Mouse (Mus musculus) urinary bladder, postnatal 25 days (tissue): ENCODE results near the gene Wdr93.

Source experiments
- DNase-seq: peaks from one replicate; pipeline ENCODE4 v3.0.0; 2022; ENCODE audit warnings: low spot score

The Wdr93 gene

GRCm38 (mm10) chr7:79742659-79743536 lies at the start of gene Wdr93, which contains the start of gene Pex11a:
Gene Wdr93, plus strand, starts transcription at chr7:79743163.
Gene Pex11a, minus strand, starts transcription at chr7:79743131.
- DNase-seq: peak; percentile 71

GRCm38 (mm10) chr7:79696495-79696894 lies 46.5 kb upstream of the Wdr93 start:
- no peak for DNase-seq

GRCm38 (mm10) chr7:79702755-79703154 lies 40.2 kb upstream of the Wdr93 start:
- no peak for DNase-seq

GRCm38 (mm10) chr7:79705210-79705609 lies 37.8 kb upstream of the Wdr93 start:
- DNase-seq: no peak

GRCm38 (mm10) chr7:79710130-79710607 lies 32.8 kb upstream of the Wdr93 start:
- no peak for DNase-seq

GRCm38 (mm10) chr7:79710831-79711230 lies 32.1 kb upstream of the Wdr93 start:
- DNase-seq: no peak

- peak; percentile 72 for DNase-seq
Observed at GRCm38 (mm10) chr7:79715187-79715981, 27.6 kb upstream of the Wdr93 start, which contains the start of gene Kif7. Gene Kif7, minus strand, starts transcription at chr7:79715720.

GRCm38 (mm10) chr7:79721386-79721977 lies 21.5 kb upstream of the Wdr93 start:
- peak; percentile 34 for DNase-seq

- DNase-seq: peak; percentile 38
Observed at GRCm38 (mm10) chr7:79727091-79727490, 15.9 kb upstream of the Wdr93 start.

DNA sequence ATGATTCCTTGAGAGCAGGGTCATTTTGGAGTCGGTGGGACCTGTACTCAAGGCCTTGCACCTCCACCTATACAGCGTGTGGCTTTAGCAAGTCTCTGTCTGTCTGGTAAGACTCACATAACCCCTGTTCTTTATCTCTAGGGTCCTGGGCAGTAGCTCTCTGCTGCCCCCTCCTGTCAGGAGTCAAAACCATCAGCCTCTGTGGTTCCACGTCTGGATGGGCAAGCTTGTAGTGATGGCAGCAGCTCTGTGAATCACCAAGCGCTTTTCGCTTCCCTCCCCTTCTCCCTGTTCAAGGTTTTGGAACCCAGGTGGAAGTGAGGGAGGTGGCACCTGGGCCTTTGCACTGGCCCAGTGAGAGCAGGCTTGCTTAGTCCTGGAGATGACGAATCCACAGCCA lies 14.7 kb upstream of the Wdr93 start:
- DNase-seq: peak; percentile 47

DNA sequence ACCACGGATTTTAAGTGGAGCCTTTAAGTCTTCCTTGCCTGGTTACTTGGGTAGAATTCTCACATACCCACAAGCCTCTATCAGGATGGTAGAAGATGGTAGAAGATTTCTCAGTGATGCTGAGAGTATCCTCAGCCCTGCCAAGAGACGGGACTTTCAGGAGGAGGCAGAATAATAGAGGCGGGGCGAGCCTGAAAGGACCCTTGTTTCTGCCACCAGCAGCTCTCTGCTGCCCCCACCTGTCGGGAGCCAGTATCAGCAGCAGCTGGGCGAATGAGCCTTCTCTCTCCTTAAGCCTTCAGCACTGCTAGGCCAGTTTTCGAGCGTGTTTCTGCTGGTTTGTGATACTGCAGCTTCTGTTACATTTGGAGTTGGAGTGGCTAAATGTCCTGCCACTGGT lies 13.8 kb upstream of the Wdr93 start:
- peak; percentile 64 for DNase-seq

- no peak for DNase-seq
Observed at GRCm38 (mm10) chr7:79729743-79730370, 13.1 kb upstream of the Wdr93 start.

- no peak for DNase-seq
Observed at GRCm38 (mm10) chr7:79731438-79731837, 11.5 kb upstream of the Wdr93 start.

- no peak for DNase-seq
Observed at GRCm38 (mm10) chr7:79732622-79733021, 10.3 kb upstream of the Wdr93 start, which contains the start of gene Plin1. Gene Plin1, minus strand, starts transcription at chr7:79732903.

- no peak for DNase-seq
Observed at GRCm38 (mm10) chr7:79734563-79734962, 8.4 kb upstream of the Wdr93 start.

GRCm38 (mm10) chr7:79736511-79736910 lies 6.5 kb upstream of the Wdr93 start:
- DNase-seq: no peak

DNA sequence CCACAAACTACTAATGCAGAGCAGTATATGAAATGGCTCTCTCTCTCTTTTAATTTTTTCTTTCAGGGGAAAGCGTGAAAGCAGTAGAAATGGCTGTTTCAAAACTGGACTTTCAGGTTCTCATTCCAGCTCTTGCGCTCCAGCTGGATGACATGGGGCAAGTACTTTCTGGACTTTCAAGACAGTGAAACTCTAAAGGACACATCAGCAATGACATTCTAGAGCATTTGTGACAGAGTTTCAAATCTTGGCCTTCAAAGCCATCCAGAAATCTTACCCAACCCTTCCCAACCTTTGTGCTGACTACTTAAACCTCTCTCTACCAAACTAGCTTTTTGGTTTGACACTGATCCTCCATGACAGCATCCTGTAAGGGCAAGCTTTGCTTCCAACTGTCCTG lies 4.0 kb upstream of the Wdr93 start:
- no peak for DNase-seq

GRCm38 (mm10) chr7:79740279-79740678 lies 2.7 kb upstream of the Wdr93 start:
- DNase-seq: no peak

- DNase-seq: no peak
Observed at GRCm38 (mm10) chr7:79742277-79742658, 695 bp upstream of the Wdr93 start.

DNA sequence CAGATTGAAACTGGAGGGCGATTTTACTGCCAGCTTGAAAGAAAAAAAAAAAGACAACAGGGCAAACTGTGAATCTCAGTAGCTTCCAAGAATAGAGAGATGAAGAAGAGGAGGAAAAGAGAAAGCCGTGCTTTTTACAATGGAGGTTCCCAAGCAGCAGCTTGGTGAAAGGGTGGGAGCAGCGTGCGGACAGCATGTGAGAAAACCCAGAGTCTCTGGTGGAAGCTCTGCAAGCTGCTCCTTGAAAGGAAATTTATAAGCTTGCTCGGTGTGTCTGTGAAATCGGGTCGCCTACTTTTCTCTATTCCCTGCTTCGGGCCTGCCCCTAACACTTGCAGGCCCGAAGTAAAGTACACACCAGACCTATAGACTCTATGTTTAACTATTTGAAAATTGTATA lies 1.1 kb downstream of the Wdr93 start:
- no peak for DNase-seq

- DNase-seq: no peak
Observed at GRCm38 (mm10) chr7:79744585-79744984, 1.6 kb downstream of the Wdr93 start.

GRCm38 (mm10) chr7:79747659-79748058 lies 4.7 kb downstream of the Wdr93 start:
- DNase-seq: no peak
